Mouse (Mus musculus): ENCODE data around the gene Dnah7c.
"Not testable (repeated sequence)": the region's sequence is repeated elsewhere in the genome, so short reads cannot be mapped to it uniquely, and the experiment has no call there.

DNA sequence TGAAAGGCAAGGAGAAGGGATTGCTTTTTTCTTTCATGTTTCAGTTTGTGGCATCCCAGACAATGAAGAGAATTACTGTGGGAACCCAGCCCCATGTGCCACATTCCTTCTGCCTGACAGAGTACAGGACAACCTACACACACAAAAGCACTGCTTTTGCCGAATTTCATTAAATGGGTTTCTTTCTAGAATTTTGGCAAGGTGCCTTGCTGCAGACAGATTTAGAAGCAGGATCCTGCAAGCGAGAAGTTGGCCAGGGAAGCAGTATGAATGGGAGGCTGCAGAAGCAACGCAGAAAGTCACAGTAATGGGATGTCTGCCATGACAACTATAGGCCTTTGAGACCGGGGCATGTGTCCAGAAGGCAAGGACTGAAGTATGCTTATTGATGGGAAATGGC is 6.4 kb upstream of the Dnah7c start:
- not testable (repeated sequence) for TF ChIP-seq CTCF (IDR thresholded peaks at IDR 0.05; ENCODE audit: low read depth, low read length); POLR2A (IDR thresholded peaks at IDR 0.05; ENCODE audit: insufficient read depth, low read length); EP300 (IDR thresholded peaks at IDR 0.05; ENCODE audit: insufficient read depth, low read depth, low read length)

Measured in ES-Bruce4 (cell line).